Mouse (Mus musculus) forebrain, embryonic 16.5 days (tissue): ENCODE data around the gene Pitpnm2. TPM values are rescaled to one million over a fixed set of nuclear protein-coding genes. Genes with fewer than 3 reads are reported as not detected.

Experiments used
- ATAC-seq: fragments of 200-750 bp; cut with Nextera tagmentation; 2 replicates; pipeline ENCODE4 v1.8.0; 2017; ENCODE audit warnings: mild to moderate bottlenecking, moderate library complexity
- H3K27ac ChIP-seq: fragments of 300-500 bp; sonication (generic); 2 replicates; pipeline ENCODE4 v1.5.1; 2014; ENCODE audit warnings: low read length, control low read depth
- H3K27me3 ChIP-seq: fragments of 300-500 bp; sonication (generic); replicated peaks from 2 replicates; pipeline ENCODE4 v1.6.1; 2014; ENCODE audit warnings: low read length; ENCODE audit not compliant: control insufficient read depth, insufficient read depth
- H3K36me3 ChIP-seq: fragments of 300-500 bp; sonication (generic); 2 replicates; pipeline ENCODE4 v1.6.1; 2014; ENCODE audit not compliant: control insufficient read depth, insufficient read depth
- H3K4me1 ChIP-seq: fragments of 300-500 bp; sonication (generic); replicated peaks from 2 replicates; pipeline ENCODE4 v1.6.1; 2014; ENCODE audit warnings: low read length; ENCODE audit not compliant: control insufficient read depth, insufficient read depth
- H3K4me2 ChIP-seq: fragments of 300-500 bp; sonication (generic); 2 replicates; pipeline ENCODE4 v1.6.1; 2014; ENCODE audit warnings: mild to moderate bottlenecking, low read length, control low read depth
- H3K4me3 ChIP-seq: fragments of 300-500 bp; sonication (generic); replicated peaks from 2 replicates; pipeline ENCODE4 v1.5.1; 2014; ENCODE audit warnings: mild to moderate bottlenecking, low read length, control low read depth
- H3K9ac ChIP-seq: fragments of 300-500 bp; sonication (generic); replicated peaks from 2 replicates; pipeline ENCODE4 v1.6.1; 2014; ENCODE audit warnings: low read depth, low read length, control low read depth
- H3K9me3 ChIP-seq: fragments of 300-500 bp; sonication (generic); 2 replicates; pipeline ENCODE4 v1.6.1; 2016; ENCODE audit warnings: low read length; ENCODE audit not compliant: control insufficient read depth
- WGBS: fragments of 180-500 bp; shearing (Covaris S2); extraction: QIAGEN DNeasy Blood & Tissue Kit; methylation state at CpG from one replicate; pipeline ENCODE4 v1.1.7; 2014; 5-methylcytosine and 5-hydroxymethylcytosine counted together
- polyA plus RNA-seq: library from polyadenylated mRNA; unstranded; fragments of >200 nt; fragmentation: Nextera tagmentation; extraction: Ambion mirVana; gene quantifications from 2 replicates; pipeline ENCODE4 v1.2.1, GENCODE M21; 2015

Pitpnm2 gene
- polyA plus RNA-seq, 1 experiment from 2014 or later = 14.4 TPM

DNA sequence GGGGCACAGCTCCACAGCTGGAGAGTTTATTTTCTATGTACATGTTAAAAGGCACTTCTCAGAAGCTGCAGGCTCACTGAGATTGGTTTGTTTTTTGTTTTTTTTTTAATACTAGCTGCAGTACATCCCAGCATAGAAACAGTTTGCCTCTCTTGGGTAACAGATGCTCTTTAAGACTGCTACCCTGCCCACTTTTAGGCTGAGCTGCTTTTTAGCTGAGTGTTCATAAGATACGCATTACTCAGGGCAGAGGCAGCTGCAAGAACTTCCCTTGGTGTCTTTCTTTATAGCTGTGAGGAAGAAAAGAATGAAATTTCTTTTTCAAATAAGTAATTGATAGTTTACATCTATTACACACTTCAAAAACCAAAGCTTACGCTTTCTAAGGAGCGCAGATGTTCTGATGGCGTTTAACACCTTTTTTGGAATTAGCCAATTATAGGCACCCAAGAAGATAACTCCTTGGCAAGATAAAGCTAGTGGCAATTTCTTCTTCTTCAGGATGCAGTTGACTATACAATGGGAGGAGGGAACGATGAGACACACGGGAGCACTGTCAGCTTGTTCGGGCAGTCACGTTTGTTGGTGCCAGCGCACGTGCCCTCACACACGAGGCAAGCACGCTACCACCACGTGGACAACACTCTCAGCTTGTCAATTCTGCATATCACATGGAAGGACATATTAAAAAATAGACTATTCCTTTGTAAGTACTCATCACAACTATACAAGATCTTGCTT, 3.2 kb upstream of the Pitpnm2 start:
- no peaks in the 10 kb centered on the region for H3K27me3 ChIP-seq
- peaks cover 9% of the 10 kb centered on the region for H3K36me3 ChIP-seq
- 0 out of 2 replicates have a peak overlapping the region, but pooled peaks have one; percentile 10 for H3K27ac ChIP-seq
- H3K4me3 ChIP-seq = no peak overlapping the region
- no peak for ATAC-seq
- H3K4me1 ChIP-seq = peaks cover 20% of the 10 kb centered on the region
- no peak overlapping the region for H3K9ac ChIP-seq
- H3K9me3 ChIP-seq = no peaks in the 10 kb centered on the region
- H3K4me2 ChIP-seq = no peak overlapping the region
- 83% methylated on average over 13 of the region's 13 CpGs for WGBS

DNA sequence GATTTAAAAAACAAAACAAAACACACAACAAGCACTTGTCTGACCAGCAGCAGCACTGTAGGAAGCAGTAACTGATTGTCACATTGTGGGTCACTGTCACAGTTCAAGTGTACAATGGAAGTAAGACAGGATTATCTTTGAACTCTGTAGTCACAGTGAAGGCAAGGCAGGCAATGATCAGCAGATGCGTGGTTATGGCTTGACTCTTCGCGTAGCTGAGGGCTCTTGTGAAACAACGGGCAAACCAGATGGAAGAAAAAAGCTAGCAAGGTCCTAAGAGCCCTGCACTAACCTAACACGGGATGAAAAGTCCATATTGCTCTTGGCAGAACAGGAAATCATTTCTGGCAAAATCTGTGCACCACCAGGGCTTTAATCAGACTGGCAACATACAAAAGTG, 1.5 kb upstream of the Pitpnm2 start:
- ATAC-seq = no peak
- 84% methylated on average over 5 of the region's 5 CpGs for WGBS
- Histone ChIP-seq H3K36me3 (0 out of 2 replicates have a peak, but pooled peaks cover 2% of the 10 kb centered on the region), H3K27ac (no peak overlapping the region), H3K9me3 (no peaks in the 10 kb centered on the region), H3K9ac (no peak overlapping the region), H3K4me3 (no peak overlapping the region), H3K4me2 (no peak overlapping the region), H3K27me3 (no peaks in the 10 kb centered on the region), H3K4me1 (peaks cover 20% of the 10 kb centered on the region)

DNA sequence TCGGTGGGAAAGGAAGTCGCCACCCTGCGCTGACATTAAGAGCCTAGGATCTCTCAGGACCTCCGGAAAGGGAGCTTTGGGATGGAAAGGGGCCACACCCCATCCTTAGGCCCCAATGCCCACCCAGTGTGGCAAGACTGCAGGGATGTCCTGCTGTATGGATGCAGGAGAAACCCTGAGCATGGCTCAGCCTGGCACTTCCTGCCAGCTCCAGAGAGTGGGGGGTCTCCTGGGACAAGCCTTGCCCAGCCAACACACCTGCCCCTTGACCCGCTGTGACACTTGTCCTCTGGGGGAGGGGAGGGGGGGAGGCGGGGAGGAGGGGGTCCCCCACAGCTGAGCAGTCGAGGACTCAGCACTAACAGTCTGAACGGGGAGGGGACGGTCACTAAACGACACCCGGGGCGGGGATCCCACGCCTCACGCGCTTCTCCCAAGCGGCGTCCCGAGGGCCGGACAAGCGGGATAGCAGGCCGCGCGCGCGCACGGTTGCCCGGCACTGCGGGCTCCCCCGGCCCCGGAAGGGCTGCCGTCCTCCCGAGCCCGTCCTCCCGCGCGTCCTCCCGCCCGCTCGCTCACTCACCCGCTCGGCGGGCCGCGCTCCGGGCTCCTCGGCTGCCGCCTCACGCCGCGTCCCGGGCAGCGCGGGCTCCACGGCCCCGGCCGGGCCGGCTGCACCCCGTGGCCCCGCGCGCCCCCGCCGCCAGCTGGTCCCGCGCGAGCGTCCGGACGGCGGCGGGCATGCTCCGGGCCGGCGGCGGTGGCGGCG, 531 bp downstream of the Pitpnm2 start:
- ATAC-seq = peak; percentile 61
- H3K4me2 ChIP-seq = peak overlapping the region; percentile 93
- H3K9ac ChIP-seq = peak overlapping the region; percentile 82
- no peaks in the 10 kb centered on the region for H3K36me3 ChIP-seq
- WGBS = under 1% methylated on average over 59 of the region's 77 CpGs
- H3K9me3 ChIP-seq = no peaks in the 10 kb centered on the region
- H3K4me3 ChIP-seq = peak overlapping the region; percentile 68
- peak overlapping the region; percentile 6; the same call in 1 of the 2 replicates for H3K27ac ChIP-seq
- peaks cover 20% of the 10 kb centered on the region for H3K4me1 ChIP-seq
- no peaks in the 10 kb centered on the region for H3K27me3 ChIP-seq

DNA sequence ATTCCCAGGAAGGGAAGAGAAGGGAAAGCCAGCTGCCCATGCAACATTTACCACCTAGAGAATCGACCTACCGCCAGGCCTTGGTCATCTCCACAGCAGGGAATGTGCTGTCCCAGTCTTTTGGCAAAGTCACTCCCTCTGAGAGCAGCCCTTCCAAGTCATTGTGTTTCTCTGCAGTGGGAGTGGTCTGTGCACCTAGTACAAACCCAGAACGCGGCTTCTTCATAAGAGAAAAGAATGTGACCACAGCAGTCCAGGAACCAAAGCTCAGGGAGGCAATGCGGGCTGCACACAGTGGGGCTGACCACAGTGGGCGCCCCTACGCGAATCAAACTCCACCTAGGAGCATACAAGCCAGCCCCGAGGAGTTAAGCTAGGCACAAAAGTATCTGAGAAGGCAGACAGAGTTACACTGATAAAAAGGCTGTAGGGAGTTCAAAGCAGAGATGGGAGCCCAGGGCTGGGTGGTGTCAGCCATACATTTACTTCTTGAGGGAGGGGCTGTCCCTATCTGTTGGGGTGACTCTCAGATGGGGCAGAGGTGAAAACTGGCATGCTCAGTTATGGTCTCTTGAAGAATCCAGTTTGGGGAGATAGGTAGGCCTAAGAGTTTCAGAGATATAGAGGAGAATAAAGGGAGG, 1.5 kb downstream of the Pitpnm2 start:
- Histone ChIP-seq H3K27ac (no peak overlapping the region), H3K4me1 (peaks cover 20% of the 10 kb centered on the region), H3K36me3 (no peaks in the 10 kb centered on the region), H3K4me2 (peak overlapping the region; percentile 93), H3K9ac (peak overlapping the region; percentile 82; the same call in 1 of the 2 replicates), H3K9me3 (no peaks in the 10 kb centered on the region), H3K4me3 (peak overlapping the region; percentile 68), H3K27me3 (no peaks in the 10 kb centered on the region)
- WGBS = 24% methylated on average over 9 of the region's 9 CpGs
- no peak for ATAC-seq

DNA sequence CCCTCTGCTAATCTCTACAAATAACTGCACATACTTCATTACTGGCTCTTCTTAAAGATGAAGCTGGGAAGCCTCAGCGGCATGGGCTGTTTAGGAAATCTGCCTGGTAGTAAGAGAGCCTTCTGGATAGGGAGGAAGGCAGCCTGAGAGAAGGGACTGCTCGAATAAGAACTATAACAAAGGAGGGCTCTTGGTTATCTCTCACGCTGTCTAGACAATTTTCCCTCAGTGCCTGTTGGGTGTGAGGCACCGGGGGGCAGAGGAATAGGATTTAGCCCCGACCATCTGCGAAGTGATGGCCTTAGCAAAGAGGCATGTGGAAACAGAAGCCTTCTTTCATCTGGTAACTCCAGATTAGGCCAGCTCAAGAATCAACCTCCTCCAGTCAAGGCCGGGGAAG, 2.3 kb downstream of the Pitpnm2 start:
- no peak for ATAC-seq
- Histone ChIP-seq H3K36me3 (no peaks in the 10 kb centered on the region), H3K27ac (no peak overlapping the region), H3K4me2 (no peak overlapping the region), H3K4me3 (no peak overlapping the region), H3K9me3 (no peaks in the 10 kb centered on the region), H3K4me1 (peaks cover 22% of the 10 kb centered on the region), H3K27me3 (no peaks in the 10 kb centered on the region), H3K9ac (no peak overlapping the region)
- 33% methylated on average over 7 of the region's 7 CpGs for WGBS

GRCm38 (mm10) chr5:124244885-124245284, 4.7 kb downstream of the Pitpnm2 start:
- no peak for ATAC-seq

DNA sequence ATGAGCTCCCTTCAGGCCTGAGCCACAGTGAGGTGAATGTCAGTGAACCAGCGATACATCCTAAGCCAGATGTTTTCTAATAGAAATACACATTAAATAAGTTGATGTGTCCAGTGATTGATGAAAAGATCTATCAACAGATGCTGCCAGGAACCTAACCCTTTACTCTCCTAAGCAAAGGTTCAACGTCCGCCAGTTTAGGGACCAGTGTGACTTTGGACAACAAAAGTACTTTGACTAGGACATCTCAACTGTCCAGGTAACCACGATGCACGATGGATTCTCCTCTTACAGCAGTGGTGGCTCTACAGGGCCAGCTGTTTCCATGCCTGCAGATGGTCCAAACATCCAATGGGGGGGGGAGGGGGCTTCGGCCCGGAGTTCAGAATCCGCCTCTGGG, 5.1 kb downstream of the Pitpnm2 start:
- no peak for ATAC-seq

More at GRCm38 (mm10) chr5:124244885-124245284, 4.7 kb downstream of the Pitpnm2 start:
- Histone ChIP-seq H3K4me1 (peaks cover 31% of the 10 kb centered on the region), H3K9ac (no peak overlapping the region), H3K9me3 (no peaks in the 10 kb centered on the region), H3K4me2 (no peak overlapping the region), H3K27me3 (no peaks in the 10 kb centered on the region), H3K27ac (no peak overlapping the region), H3K36me3 (no peaks in the 10 kb centered on the region), H3K4me3 (no peak overlapping the region)
- 91% methylated on average over 7 of the region's 7 CpGs for WGBS

DNA sequence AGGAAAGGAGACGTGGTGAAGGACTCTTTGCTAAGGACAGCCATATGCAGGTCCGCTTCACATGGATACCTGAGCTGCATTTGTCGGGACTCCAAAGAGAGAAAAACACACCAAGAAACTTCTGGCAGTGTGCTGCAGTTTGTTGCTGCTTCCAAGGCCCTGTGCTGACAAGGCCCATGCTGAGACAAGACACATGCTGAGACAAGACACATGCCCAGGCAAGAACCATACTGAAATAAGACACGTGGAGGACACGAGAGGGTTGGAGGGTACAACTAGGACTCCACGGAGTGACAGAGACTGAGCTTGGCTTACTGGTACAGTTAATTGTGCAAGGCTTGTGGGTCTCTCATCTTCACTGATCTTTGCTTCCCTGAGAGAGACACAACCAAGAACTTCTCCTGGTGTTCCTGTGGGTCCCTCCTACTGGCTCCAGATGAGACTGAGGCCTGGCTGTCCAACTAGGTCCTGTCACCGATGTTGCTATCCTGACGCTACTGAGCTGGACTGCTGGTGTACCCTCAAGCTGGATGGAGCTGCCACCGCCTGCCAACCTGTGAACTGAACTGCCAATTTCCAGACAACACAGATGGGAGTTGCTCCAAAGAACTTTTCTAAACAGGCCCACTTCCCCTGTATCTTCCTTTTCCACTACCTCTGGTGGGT, 6.2 kb downstream of the Pitpnm2 start:
- Histone ChIP-seq H3K4me2 (no peak overlapping the region), H3K4me3 (no peak overlapping the region), H3K4me1 (peaks cover 24% of the 10 kb centered on the region), H3K36me3 (no peaks in the 10 kb centered on the region), H3K9me3 (no peaks in the 10 kb centered on the region), H3K27me3 (no peaks in the 10 kb centered on the region), H3K9ac (no peak overlapping the region), H3K27ac (no peak overlapping the region)
- no peak for ATAC-seq
- 85% methylated on average over 9 of the region's 9 CpGs for WGBS

More for the DNA sequence above, 5.1 kb downstream of the Pitpnm2 start:
- no peaks in the 10 kb centered on the region for H3K9me3 ChIP-seq
- H3K27me3 ChIP-seq = no peaks in the 10 kb centered on the region
- no peak overlapping the region for H3K4me2 ChIP-seq
- H3K36me3 ChIP-seq = no peaks in the 10 kb centered on the region
- H3K27ac ChIP-seq = no peak overlapping the region
- no peak overlapping the region for H3K9ac ChIP-seq
- 98% methylated on average over 8 of the region's 8 CpGs for WGBS
- peaks cover 31% of the 10 kb centered on the region for H3K4me1 ChIP-seq
- no peak overlapping the region for H3K4me3 ChIP-seq
